35 mouse cellular contexts compared by ENCODE assay signal in genomic region chr16:85951628-85952027, GRCm38 (mm10).
"Had no signal": no experiment of that assay in that cellular context is flagged by ENCODE, and none has a peak within 500 bp of the region (broad histone marks: within the 10 kb centered on the region; RNA-seq: fewer than 3 reads in every experiment).

No protein-coding gene starts in this region.

- H3K27ac ChIP-seq: heart, embryonic 10.5 days; heart, embryonic 13.5 days; heart, embryonic 15.5 days; hindbrain, embryonic 10.5 days; hindbrain, embryonic 12.5 days; hindbrain, embryonic 13.5 days; hindbrain, embryonic 14.5 days; hindbrain, embryonic 15.5 days; hindbrain, postnatal 0 days; intestine, embryonic 15.5 days; kidney, embryonic 15.5 days; kidney, postnatal 0 days; layer of hippocampus, adult 2 months had no signal

- H3K9me3 ChIP-seq: heart, embryonic 10.5 days; heart, embryonic 12.5 days; heart, embryonic 13.5 days; heart, embryonic 15.5 days; hindbrain, embryonic 10.5 days; hindbrain, embryonic 12.5 days; hindbrain, embryonic 13.5 days; hindbrain, embryonic 15.5 days; intestine, embryonic 15.5 days; kidney, embryonic 15.5 days had no signal

- H3K4me1 ChIP-seq: heart, embryonic 10.5 days; heart, embryonic 12.5 days; heart, embryonic 13.5 days; heart, embryonic 15.5 days; hindbrain, embryonic 10.5 days; hindbrain, embryonic 12.5 days; hindbrain, embryonic 13.5 days; hindbrain, embryonic 15.5 days; intestine, embryonic 15.5 days; kidney, embryonic 15.5 days had no signal

- H3K4me3 ChIP-seq: heart, embryonic 10.5 days; heart, embryonic 12.5 days; heart, embryonic 13.5 days; heart, embryonic 15.5 days; hindbrain, embryonic 10.5 days; hindbrain, embryonic 12.5 days; hindbrain, embryonic 13.5 days; hindbrain, embryonic 15.5 days; intestine, embryonic 15.5 days; kidney, embryonic 15.5 days; layer of hippocampus, adult 2 months had no signal

- DNase-seq: heart, postnatal 10 days; heart, postnatal 14 days; heart, postnatal 36 days; heart, postnatal 4 days; kidney, adult 11 months; kidney, adult 18-20 months; kidney, adult 2 months; kidney, adult 8-10 months; kidney, adult 9 months; kidney, postnatal 10 days; kidney, postnatal 14 days; kidney, postnatal 25 days; kidney, postnatal 36 days; kidney, postnatal 4 days; layer of hippocampus, adult 9-11 months; layer of hippocampus, postnatal 36 days had no signal

- H3K4me2 ChIP-seq: heart, embryonic 11.5 days; heart, embryonic 12.5 days; heart, embryonic 13.5 days; heart, embryonic 15.5 days; hindbrain, embryonic 12.5 days; hindbrain, embryonic 13.5 days; hindbrain, embryonic 14.5 days; hindbrain, embryonic 15.5 days; intestine, embryonic 15.5 days; kidney, embryonic 15.5 days had no signal

- H3K27me3 ChIP-seq: heart, embryonic 12.5 days; heart, embryonic 13.5 days; heart, embryonic 15.5 days; hindbrain, embryonic 12.5 days; hindbrain, embryonic 13.5 days; hindbrain, embryonic 15.5 days; intestine, embryonic 15.5 days; kidney, embryonic 15.5 days had no signal

- H3K9ac ChIP-seq: heart, embryonic 12.5 days; heart, embryonic 13.5 days; heart, embryonic 15.5 days; hindbrain, embryonic 12.5 days; hindbrain, embryonic 13.5 days; hindbrain, embryonic 14.5 days; hindbrain, embryonic 15.5 days; intestine, embryonic 15.5 days; kidney, embryonic 15.5 days had no signal

- H3K36me3 ChIP-seq: heart, embryonic 10.5 days; heart, embryonic 12.5 days; heart, embryonic 13.5 days; heart, embryonic 15.5 days; hindbrain, embryonic 10.5 days; hindbrain, embryonic 12.5 days; hindbrain, embryonic 13.5 days; hindbrain, embryonic 15.5 days; intestine, embryonic 15.5 days; kidney, embryonic 15.5 days had no signal

- ATAC-seq: hindbrain, embryonic 16.5 days; hindbrain, postnatal 0 days; inflammation-experienced regulatory T-cells, adult 6 months; intestine, embryonic 15.5 days; intestine, embryonic 16.5 days; intestine, postnatal 0 days had no signal
